Mouse (Mus musculus) kidney, adult 2 months (tissue): ENCODE measurements around the gene Rps3. TPM values are rescaled to one million over a fixed set of nuclear protein-coding genes. Genes with fewer than 3 reads are reported as not detected.

ENCODE experiments used
- DNase-seq: peaks from one replicate; pipeline ENCODE4 v3.0.0; 2021
- H3K27ac ChIP-seq: fragments of 200-500 bp; 2 replicates; pipeline ENCODE4 v1.5.1; 2012; ENCODE audit warnings: low read depth, low read length, control low read depth, inconsistent platforms; ENCODE audit not compliant: insufficient read depth
- H3K27me3 ChIP-seq: fragments of 200-500 bp; replicated peaks from 2 replicates; pipeline ENCODE4 v1.6.1; 2012; ENCODE audit warnings: mild to moderate bottlenecking, moderate library complexity, low read length, inconsistent platforms; ENCODE audit not compliant: control insufficient read depth, insufficient read depth
- H3K36me3 ChIP-seq: fragments of 200-500 bp; 2 replicates; pipeline ENCODE4 v1.6.1; 2012; ENCODE audit warnings: mild to moderate bottlenecking, moderate library complexity, low read length, inconsistent platforms; ENCODE audit not compliant: control insufficient read depth, insufficient read depth
- H3K4me1 ChIP-seq: fragments of 200-500 bp; 2 replicates; pipeline ENCODE4 v1.6.1; 2011; ENCODE audit warnings: low read length; ENCODE audit not compliant: control insufficient read depth, insufficient read depth
- H3K4me3 ChIP-seq: fragments of 200-500 bp; 2 replicates; pipeline ENCODE4 v1.5.1; 2011; ENCODE audit warnings: mild to moderate bottlenecking, low read depth, low read length, control low read depth; ENCODE audit not compliant: insufficient read depth
- CTCF ChIP-seq: fragments of 200-500 bp; conservative IDR thresholded peaks from 2 replicates; pipeline ENCODE4 v1.5.1; 2011; ENCODE audit warnings: low read depth, mild to moderate bottlenecking, control low read depth, low read length, moderate library complexity, mixed read lengths; ENCODE audit not compliant: insufficient read depth, insufficient read length
- POLR2A ChIP-seq: fragments of 200-500 bp; IDR thresholded peaks from one replicate; pipeline ENCODE4 v1.6.1; 2011; ENCODE audit warnings: low read depth, low read length, control low read depth
- WGBS: fragments of 180-500 bp; shearing (Covaris S2); methylation state at CpG from one replicate; pipeline ENCODE4 v1.1.7; 2018; 5-methylcytosine and 5-hydroxymethylcytosine counted together
- polyA plus RNA-seq: library from polyadenylated mRNA; depleted of rRNA; stranded (reverse); fragments of >200 nt; gene quantifications from 2 replicates; pipeline ENCODE4 v1.2.3, GENCODE M21; 2012

Gene Rps3
- polyA plus RNA-seq, 1 experiment = 386 TPM

DNA sequence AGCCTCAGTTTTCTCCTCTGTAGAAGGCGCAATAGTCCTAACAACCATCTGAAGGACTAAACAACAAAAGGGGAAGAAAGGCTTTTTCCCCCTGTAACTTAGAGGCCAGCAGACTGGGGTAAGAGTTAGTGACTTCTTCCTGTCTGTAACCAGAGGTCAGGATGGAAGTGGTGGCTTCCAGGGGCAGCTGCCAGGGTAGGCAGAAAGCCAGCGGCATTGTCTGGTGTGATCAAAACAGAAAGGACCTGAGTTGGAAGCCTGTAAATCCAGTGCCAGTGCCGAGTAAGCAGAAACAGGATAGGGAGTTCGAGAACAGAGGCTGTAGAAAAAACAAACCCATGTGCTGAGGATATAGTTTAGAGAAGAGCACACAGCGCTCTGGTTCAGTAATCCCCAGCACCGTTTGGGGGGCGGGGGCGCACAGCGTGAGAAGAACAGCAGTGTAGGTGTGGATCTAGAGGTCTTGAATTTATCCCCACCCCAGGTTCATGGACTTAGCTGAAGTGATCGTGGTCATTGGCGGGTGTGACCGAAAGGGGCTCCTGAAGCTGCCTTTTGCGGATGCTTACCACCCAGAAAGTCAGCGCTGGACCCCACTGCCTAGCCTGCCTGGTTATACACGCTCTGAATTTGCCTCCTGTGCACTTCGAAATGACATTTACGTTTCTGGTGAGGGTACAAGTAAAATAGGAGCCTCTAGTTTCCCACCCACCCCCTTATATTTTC, 13.7 kb downstream of the Rps3 start:
- peak; percentile 61 for DNase-seq
- 77% methylated on average over 17 of the region's 17 CpGs for whole genome bisulfite sequencing
- H3K27me3 ChIP-seq = no peaks in the 10 kb centered on the region
- no peak overlapping the region for H3K4me3 ChIP-seq
- no peaks in the 10 kb centered on the region for H3K36me3 ChIP-seq
- no peak overlapping the region for H3K27ac ChIP-seq
- no peaks in the 10 kb centered on the region for H3K4me1 ChIP-seq
- TF ChIP-seq CTCF (no peak), POLR2A (no peak)

DNA sequence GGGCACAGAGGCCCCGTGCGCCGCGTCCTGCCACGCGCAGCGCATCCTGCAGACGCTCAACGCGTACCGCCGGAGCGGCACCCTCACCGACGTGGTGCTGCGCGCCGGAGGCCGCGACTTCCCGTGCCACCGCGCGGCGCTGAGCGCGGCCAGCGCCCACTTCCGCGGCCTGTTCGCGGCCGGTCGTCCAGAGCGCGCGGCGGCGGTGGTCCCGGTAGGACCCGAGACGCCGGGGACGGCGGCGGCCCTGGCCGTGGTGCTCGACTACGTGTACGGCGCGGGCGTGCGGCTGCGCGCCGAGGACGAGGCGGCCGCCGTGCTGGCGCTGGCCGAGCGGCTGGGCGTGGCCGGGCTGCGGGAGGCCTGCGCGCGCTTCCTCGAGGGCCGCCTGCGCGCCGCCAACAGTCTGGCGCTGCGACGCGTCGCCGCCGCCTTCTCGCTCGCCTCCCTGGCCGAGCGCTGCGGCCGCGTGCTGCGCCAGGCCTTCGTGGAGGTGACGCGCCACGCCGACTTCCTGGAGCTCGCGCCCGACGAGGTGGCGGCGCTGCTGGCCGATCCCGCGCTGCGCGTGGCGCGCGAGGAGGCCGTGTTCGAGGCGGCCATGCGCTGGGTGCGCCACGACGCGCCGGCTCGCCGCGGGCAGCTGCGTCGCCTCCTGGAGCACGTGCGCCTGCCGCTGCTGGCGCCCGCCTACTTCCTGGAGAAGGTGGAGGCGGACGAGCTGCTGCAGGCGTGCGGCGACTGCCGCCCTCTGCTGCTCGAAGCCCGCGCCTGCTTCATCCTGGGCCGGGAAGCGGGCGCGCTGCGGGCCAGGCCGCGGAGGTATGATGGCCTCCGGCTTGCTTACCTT, 15.0 kb downstream of the Rps3 start:
- peak; percentile 65 for DNase-seq
- no peak; the same call in 1 of the 2 replicates for TF ChIP-seq CTCF
- no peak for TF ChIP-seq POLR2A
- Histone ChIP-seq H3K36me3 (no peaks in the 10 kb centered on the region), H3K27ac (peak overlapping the region; percentile 37), H3K4me3 (peak overlapping the region; percentile 41; the same call in 1 of the 2 replicates), H3K4me1 (no peaks in the 10 kb centered on the region), H3K27me3 (no peaks in the 10 kb centered on the region)
- WGBS = 3% methylated on average over 144 of the region's 145 CpGs

DNA sequence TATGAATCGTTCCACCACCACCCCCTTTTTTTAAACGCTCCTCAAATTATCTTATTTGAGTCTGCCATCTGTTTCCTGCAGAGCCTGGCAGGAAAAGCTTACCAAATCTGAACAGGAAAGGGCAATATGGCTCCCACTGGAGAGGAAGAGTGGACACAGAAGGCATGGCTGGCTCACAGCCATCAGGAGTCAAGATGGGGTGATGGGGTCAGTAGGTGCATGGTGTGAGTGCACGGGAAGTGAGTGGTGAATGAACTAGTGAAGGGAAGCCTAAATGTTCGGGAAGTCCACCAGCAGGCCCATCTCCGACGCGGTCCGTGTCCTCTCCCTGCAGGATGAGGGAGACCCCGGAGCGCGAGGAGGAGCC, 15.6 kb downstream of the Rps3 start:
- Histone ChIP-seq H3K4me3 (peak overlapping the region; percentile 41), H3K27me3 (no peaks in the 10 kb centered on the region), H3K27ac (peak overlapping the region; percentile 37), H3K4me1 (no peaks in the 10 kb centered on the region), H3K36me3 (no peaks in the 10 kb centered on the region)
- 21% methylated on average over 11 of the region's 11 CpGs for WGBS
- no peak for TF ChIP-seq POLR2A
- DNase-seq = peak; percentile 60

DNA sequence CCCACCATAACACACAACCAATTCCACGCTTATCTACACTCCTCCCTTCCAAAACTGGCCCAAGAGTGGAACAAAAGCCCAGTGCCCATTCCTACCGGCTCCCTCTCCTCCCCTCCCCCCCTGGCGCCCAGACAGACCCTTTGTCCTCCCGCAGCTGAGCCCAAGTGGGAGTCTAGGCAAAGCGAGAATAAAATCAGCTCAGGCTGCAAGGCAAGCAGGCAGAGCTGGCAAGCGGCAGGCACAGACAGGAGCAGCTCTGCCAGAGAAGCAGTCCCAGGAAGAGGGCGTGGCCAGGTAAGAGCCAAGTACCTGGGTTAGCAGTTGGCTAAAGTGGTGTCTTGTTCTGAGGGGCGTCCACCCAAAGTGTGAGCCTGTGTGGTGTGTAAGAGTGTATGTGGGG, 17.7 kb downstream of the Rps3 start, which contains the start of gene Klhl35:
Klhl35 (plus strand) TSS at position 194 of the 400 bp plus-strand sequence.
- Histone ChIP-seq H3K27ac (no peak within 1 kb of the TSS), H3K4me1 (no peaks in the 10 kb centered on the region), H3K27me3 (no peaks in the 10 kb centered on the region), H3K36me3 (no peaks in the 10 kb centered on the region), H3K4me3 (no peak within 1 kb of the TSS)
- DNase-seq = peak; percentile 20
- WGBS = 35% methylated on average over 8 of the region's 8 CpGs
- TF ChIP-seq POLR2A (no peak), CTCF (no peak)

DNA sequence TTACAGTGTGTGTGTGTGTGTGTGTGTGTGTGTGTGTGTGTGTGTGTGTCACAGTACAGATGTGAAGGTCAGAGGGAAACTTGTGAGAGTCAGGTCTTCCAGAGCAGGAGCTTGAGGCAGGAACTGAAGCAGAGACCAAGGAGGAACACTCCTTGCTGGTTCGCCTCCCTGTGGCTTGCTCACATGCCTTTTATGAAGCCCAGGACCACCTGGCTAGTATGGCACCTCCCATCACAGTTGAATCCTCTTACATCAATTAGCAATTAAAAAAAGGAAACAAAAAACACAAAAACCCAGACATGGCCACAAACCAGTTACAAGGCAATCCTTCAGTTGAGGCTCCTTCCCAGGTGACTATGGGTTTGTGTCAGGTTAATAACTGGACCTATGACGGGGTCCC, 20.4 kb downstream of the Rps3 start:
- H3K27me3 ChIP-seq = no peaks in the 10 kb centered on the region
- TF ChIP-seq POLR2A (no peak), CTCF (no peak)
- no peaks in the 10 kb centered on the region for H3K4me1 ChIP-seq
- no peak overlapping the region for H3K4me3 ChIP-seq
- DNase-seq = no peak
- H3K36me3 ChIP-seq = no peaks in the 10 kb centered on the region
- WGBS = 90% methylated on average over 2 of the region's 2 CpGs
- H3K27ac ChIP-seq = no peak overlapping the region

DNA sequence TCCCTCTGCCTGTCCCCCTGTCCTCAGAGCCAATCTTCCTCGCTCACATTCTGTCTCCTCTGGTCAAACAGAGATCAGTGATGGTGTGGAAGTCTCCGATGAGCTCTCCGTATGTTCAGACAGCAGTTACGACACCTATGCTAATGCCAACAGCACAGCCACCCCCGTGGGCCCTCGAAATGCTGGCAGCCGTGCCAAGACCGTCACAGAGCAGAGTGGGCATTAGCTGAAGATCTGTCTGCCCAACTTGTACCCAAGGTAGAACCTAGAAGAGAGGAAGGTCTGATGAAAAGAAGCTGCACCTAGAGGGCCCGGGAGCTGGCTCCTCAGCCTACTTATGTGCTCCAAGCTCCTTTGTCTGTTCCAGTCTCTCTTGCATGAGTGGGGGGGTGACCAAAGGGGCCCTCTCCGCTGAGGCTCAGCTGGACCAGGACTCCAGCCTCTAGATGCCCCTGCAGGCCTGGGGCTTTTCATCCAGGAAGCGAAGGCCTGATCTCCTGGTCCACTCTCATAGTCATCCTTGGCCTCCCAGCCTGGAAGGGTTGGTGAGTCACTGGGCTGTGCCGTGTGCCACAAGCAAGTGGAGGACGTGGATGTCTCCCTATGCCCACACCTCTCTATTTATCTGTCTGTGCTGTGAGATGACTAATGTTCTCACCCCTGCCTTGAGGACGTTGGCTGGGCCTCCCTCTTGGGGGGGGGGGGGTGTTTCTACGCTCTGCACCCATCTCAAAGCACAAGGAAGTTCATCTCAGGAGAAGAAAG, 23.5 kb downstream of the Rps3 start:
- H3K27me3 ChIP-seq = no peaks in the 10 kb centered on the region
- no peaks in the 10 kb centered on the region for H3K4me1 ChIP-seq
- no peak overlapping the region for H3K27ac ChIP-seq
- no peak for DNase-seq
- no peaks in the 10 kb centered on the region for H3K36me3 ChIP-seq
- WGBS = 92% methylated on average over 15 of the region's 15 CpGs
- no peak for TF ChIP-seq POLR2A
- no peak for TF ChIP-seq CTCF
- no peak overlapping the region for H3K4me3 ChIP-seq
